Mouse (Mus musculus) testis, adult 2 months (tissue): ENCODE data around the gene Cd4. TPM values are rescaled to one million over a fixed set of nuclear protein-coding genes. Genes with fewer than 3 reads are reported as not detected.

ENCODE experiments used
- H3K27ac ChIP-seq: fragments of 200-500 bp; 2 replicates; pipeline ENCODE4 v1.5.1; 2012; ENCODE audit warnings: low read depth, low read length; ENCODE audit not compliant: control insufficient read depth, insufficient read depth
- H3K27me3 ChIP-seq: fragments of 200-500 bp; 2 replicates; pipeline ENCODE4 v1.6.1; 2012; ENCODE audit warnings: mild to moderate bottlenecking, low read length, moderate library complexity; ENCODE audit not compliant: control insufficient read depth, insufficient read depth
- H3K36me3 ChIP-seq: fragments of 200-500 bp; 2 replicates; pipeline ENCODE4 v1.6.1; 2012; ENCODE audit warnings: mild to moderate bottlenecking, low read length; ENCODE audit not compliant: control insufficient read depth, insufficient read depth
- H3K4me1 ChIP-seq: fragments of 200-500 bp; 2 replicates; pipeline ENCODE4 v1.6.1; 2012; ENCODE audit warnings: low read length; ENCODE audit not compliant: control insufficient read depth, insufficient read depth
- H3K4me3 ChIP-seq: fragments of 200-500 bp; 2 replicates; pipeline ENCODE4 v1.5.1; 2012; ENCODE audit warnings: low read depth, mild to moderate bottlenecking, low read length, moderate library complexity, mixed read lengths; ENCODE audit not compliant: control insufficient read depth
- CTCF ChIP-seq: fragments of 200-500 bp; IDR thresholded peaks from 2 replicates; pipeline ENCODE4 v1.5.1; 2012; ENCODE audit warnings: low read depth, mild to moderate bottlenecking, inconsistent platforms, low read length, moderate library complexity; ENCODE audit not compliant: control insufficient read depth, insufficient read depth, insufficient replicate concordance
- POLR2A ChIP-seq: fragments of 200-500 bp; IDR thresholded peaks from 2 replicates; pipeline ENCODE4 v1.6.1; 2012; ENCODE audit warnings: low read depth, mild to moderate bottlenecking, inconsistent platforms, low read length, moderate library complexity; ENCODE audit not compliant: control insufficient read depth
- polyA plus RNA-seq: library from polyadenylated mRNA; depleted of rRNA; stranded (reverse); fragments of >200 nt; gene quantifications from 2 replicates; pipeline ENCODE4 v1.2.3, GENCODE M21; 2012

Cd4 gene
- polyA plus RNA-seq, 1 experiment, result 0.67 TPM

DNA sequence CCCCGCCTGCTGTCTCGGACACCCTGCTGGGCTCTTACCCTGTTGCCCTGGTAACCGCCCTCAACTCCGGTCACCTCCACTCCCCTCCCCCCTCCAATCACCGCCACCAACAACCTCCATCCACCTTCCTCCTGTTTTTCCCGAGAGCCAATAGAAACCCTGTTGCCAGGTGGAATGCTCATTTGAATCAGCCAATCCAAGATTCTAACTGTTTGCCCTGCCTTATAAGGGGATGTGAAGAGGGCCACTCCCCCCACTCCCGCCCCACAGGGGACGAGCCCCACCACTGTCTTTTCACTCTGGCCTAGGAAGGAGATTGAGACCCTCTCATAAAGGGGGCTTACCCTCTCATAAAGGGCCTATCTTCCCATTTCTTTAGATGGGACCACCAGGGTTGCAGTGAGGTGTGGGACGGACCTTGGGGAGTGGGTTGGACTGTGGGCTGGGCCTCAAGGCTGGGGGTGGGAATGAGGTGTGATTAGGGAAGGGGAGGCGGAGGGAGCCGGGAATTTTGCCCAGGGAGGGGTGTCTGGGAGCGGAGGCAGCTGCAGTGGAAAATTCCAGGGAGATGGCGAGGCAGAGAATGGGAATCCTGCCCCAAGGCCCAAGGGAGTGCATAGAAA lies 31.8 kb upstream of the Cd4 start, which contains the start of gene Ptms:
Ptms (minus strand) TSS at position 409 of the 623 bp plus-strand sequence.
- peak; percentile 85 for TF ChIP-seq POLR2A
- TF ChIP-seq CTCF, result no peak
- H3K4me1 ChIP-seq, result peaks cover 18% of the 10 kb centered on the region
- H3K27ac ChIP-seq, result peak within 1 kb of the TSS; percentile 97
- H3K4me3 ChIP-seq, result peak within 1 kb of the TSS; percentile 92
- no peaks in the 10 kb centered on the region for H3K36me3 ChIP-seq
- peaks cover 5% of the 10 kb centered on the region for H3K27me3 ChIP-seq

DNA sequence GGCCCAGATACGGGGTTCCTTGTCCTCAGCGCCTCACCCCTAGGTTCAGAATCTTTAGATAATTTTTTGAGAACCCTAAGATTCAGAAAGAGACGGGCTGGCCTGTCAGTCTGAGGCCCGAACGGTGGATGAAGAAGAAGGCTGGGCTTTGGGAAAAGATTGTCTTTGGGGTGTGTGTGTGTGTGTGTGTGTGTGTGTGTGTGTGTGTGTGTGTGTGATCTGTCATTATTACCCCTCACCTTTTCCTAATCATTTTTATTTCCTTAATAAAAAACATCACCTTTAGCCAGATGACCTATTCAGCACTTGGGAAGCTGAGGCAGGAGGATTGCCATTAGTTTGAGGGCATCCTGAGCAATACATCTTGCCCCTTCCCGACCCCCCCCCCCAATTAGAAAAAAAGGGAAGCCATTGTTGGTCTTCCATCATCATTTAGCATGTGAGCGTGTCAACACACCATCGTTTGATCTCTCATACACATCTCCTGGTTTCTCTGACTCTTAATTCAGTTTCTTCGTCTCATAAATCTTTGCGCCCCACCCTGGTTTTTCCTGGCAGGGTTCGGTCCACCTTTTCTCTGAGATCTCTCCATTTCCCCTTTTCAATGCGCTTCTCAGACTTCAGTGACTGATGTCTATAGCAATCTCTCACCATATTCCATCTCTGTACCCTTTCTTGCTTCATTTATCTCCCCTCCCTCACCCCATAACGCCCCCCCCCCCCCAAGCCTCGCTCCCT lies 31.0 kb upstream of the Cd4 start:
- Histone ChIP-seq H3K4me1 (peaks cover 23% of the 10 kb centered on the region), H3K27me3 (peaks cover 5% of the 10 kb centered on the region), H3K27ac (peak overlapping the region; percentile 81), H3K4me3 (peak overlapping the region; percentile 92), H3K36me3 (no peaks in the 10 kb centered on the region)
- TF ChIP-seq CTCF (no peak), POLR2A (no peak)

DNA sequence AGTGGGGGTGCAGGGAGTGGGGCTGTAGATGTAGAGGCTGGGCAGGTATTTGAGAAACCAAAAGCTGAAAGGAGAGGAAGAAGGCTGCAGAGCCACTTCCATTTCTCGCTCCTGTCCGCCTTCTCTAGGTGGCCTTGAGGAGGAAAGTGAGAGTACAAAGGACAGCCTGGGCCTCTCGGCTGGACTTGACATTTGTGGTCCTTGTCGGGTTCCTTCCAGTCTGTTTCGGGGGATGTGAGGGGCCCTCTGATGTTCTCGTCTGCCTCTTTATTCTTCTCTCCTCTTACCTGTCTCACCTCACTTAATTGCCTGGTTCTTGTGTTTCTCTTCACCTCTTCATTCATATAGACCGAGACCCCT lies 30.3 kb upstream of the Cd4 start:
- Histone ChIP-seq H3K27ac (peak overlapping the region; percentile 46), H3K27me3 (peaks cover 5% of the 10 kb centered on the region), H3K4me1 (peaks cover 24% of the 10 kb centered on the region), H3K36me3 (no peaks in the 10 kb centered on the region), H3K4me3 (peak overlapping the region; percentile 92)
- TF ChIP-seq CTCF, result no peak
- TF ChIP-seq POLR2A, result 0 out of 2 replicates have a peak, but pooled peaks have one; percentile 6

DNA sequence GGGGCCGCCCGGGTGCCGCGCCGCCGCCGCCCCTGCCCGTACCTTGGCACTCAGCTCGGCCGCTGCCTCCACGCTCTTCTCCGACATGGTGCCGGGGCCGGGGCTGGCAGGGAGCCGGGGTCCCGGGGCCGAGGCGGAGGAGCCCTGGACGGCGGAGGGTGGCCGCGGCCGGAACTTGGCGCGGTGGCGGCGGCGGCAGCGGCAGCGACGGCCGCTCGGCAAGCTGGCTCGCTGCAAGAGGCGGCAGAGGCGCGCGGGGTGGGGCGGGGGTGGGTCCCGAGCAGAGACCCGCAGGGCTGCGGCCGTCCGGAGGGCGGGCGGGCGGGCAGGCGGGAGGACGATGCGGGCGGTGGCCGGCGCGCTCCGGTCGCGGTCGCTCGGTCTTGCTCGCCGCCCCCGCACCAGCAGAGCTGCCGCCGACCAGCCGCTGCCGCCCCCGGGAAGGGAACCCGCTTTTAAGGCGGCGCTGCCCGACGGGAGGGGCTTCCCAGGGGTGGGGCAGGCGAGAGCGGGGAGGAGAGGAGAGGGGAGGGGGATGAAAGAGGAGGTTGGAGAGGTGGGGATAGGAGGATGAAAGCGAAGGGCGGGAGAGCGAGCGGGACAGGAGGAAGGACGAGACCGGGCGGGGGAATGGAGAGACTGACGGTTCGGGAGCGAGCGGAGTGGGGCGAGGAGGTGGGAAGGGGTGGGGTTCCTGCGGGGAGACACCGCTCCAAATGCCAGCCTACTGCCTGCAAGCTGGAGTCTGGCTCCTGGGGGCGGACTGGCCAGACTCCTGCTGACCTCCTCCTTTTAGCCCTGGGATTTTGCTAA lies 29.7 kb upstream of the Cd4 start:
- Histone ChIP-seq H3K4me3 (peak overlapping the region; percentile 92), H3K27me3 (peaks cover 5% of the 10 kb centered on the region), H3K4me1 (peaks cover 24% of the 10 kb centered on the region), H3K27ac (peak overlapping the region; percentile 68), H3K36me3 (no peaks in the 10 kb centered on the region)
- no peak for TF ChIP-seq CTCF
- TF ChIP-seq POLR2A, result peak; percentile 51

DNA sequence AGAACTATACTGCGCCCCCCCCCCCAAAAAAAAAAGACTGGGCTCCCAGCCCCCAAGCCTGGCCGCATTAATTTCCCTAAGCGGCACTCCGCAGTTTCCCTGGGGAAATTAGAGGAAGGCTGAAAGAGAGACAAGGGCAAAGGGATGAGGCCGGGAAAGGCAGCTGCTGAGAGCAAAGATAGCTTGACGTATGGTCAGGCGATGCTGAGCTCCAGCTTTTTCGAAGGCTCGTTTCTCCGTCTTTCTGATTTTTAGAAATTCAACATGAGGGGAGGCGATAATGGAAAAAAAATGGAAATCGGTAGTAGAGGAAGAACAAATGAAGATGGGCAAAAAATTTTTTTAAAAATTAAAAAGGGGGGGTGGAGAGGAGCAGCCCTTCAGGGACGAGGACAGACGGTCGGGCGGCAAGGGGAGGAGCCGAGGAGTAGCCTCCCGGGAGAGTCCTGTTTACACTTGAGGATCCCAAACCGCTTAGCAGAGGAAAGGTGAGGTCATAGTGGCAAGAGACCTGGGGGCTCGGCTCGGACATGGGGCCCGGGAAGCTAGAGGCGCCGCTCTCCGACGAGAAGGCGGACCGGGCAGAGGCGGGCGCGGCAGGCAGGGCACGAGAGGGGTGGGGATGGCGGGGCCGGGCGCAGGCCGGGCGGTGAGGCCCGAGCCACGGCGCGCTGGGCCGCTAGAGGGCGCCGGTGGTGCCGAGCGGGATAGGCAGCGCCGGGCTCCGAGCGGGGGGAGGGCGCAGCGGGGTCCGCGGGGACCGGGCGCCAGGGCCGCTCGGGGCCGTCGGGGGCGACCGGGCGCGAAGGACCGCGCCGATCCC lies 28.9 kb upstream of the Cd4 start:
- H3K27ac ChIP-seq, result peak overlapping the region; percentile 68
- H3K27me3 ChIP-seq, result peaks cover 5% of the 10 kb centered on the region
- TF ChIP-seq POLR2A (0 out of 2 replicates have a peak, but pooled peaks have one; percentile 21), CTCF (peak; percentile 62; the same call in 1 of the 2 replicates)
- H3K4me3 ChIP-seq, result peak overlapping the region; percentile 92
- H3K4me1 ChIP-seq, result peaks cover 24% of the 10 kb centered on the region
- H3K36me3 ChIP-seq, result no peaks in the 10 kb centered on the region

DNA sequence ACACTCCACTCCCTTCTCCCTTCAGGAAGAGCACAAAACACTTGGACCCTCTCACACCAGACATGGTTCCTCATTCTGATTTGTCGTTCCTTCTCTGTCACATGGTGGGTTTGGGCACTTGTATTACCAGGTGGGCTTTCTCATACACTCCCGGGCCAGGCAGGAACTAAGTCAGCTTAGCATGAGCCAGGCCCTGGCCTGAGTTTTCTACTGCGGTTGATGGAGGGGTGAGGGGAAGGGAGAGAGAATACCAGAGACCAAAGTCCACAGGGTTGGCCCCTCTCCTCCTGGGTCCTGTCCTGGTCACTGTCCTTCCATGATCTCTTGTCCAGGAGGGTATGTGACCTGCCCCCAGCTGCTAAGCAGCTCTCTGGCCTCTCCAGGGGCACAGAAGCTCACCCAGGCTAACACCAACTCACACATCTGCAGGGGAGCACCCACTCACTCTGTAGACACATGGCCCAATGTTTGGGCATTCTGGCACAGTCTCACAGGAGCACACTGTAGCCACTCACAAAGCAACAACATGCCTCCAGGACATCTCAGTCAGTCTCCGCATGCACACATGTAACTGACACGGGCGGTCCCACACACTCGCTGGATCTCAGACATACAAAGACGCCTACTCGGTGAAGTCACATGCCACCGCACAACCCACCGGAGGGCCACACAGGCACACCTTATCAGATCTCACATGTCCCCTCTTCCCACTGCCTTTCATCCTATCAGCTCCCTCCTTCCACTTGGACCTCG lies 28.1 kb upstream of the Cd4 start:
- no peak for TF ChIP-seq CTCF
- TF ChIP-seq POLR2A, result peak; percentile 41; the same call in 1 of the 2 replicates
- Histone ChIP-seq H3K27ac (no peak overlapping the region; the same call in 1 of the 2 replicates), H3K4me1 (peaks cover 24% of the 10 kb centered on the region), H3K27me3 (peaks cover 5% of the 10 kb centered on the region), H3K36me3 (no peaks in the 10 kb centered on the region), H3K4me3 (peak overlapping the region; percentile 83)
